Mouse (Mus musculus): ENCODE data around the gene C2cd3. TPM values are rescaled to one million over a fixed set of nuclear protein-coding genes. Genes with fewer than 3 reads are reported as not detected.

The C2cd3 gene
- total and polyA plus RNA-seq, 3 experiments = 6.6 to 8.4 (median 7.0) TPM

GRCm38 (mm10) chr7:100407677-100408076 is 35.6 kb downstream of the C2cd3 start:
- Histone ChIP-seq H3K27ac (no peak overlapping the region), H3K27me3 (ENCODE audit: control insufficient read depth, insufficient read depth, low read length) (no peaks in the 10 kb centered on the region), H3K36me3 (ENCODE audit: control insufficient read depth, insufficient read depth, low read length) (no peaks in the 10 kb centered on the region; the same call in 1 of the 2 replicates), H3K9ac (ENCODE audit: low read depth, low read length) (no peak overlapping the region), H3K4me3 (no peak overlapping the region), H3K4me1 (ENCODE audit: control insufficient read depth, insufficient read depth, low read length) (no peaks in the 10 kb centered on the region), H3K79me2 (replicated peaks; ENCODE audit: control insufficient read depth, insufficient read depth, low read length) (no peaks in the 10 kb centered on the region)
- 92% methylated on average over 5 of the region's 5 CpGs for WGBS
- no peak for DNase-seq
- no peak for TF ChIP-seq EP300 (IDR thresholded peaks at IDR 0.05; ENCODE audit: insufficient read depth, low read depth, low read length)
- no peak for TF ChIP-seq CTCF (IDR thresholded peaks at IDR 0.05)
- no peak for TF ChIP-seq POLR2A (IDR thresholded peaks at IDR 0.05; ENCODE audit: insufficient read depth, low read depth, low read length)
- intact Hi-C loops (cut with DNase I) = no loop called here

GRCm38 (mm10) chr7:100408684-100409083 is 36.7 kb downstream of the C2cd3 start:
- intact Hi-C loops (cut with DNase I) = no loop called here
- no peak for DNase-seq
- Histone ChIP-seq H3K79me2 (replicated peaks; ENCODE audit: control insufficient read depth, insufficient read depth, low read length) (no peaks in the 10 kb centered on the region), H3K36me3 (ENCODE audit: control insufficient read depth, insufficient read depth, low read length) (no peaks in the 10 kb centered on the region; the same call in 1 of the 2 replicates), H3K27ac (no peak overlapping the region), H3K4me1 (ENCODE audit: control insufficient read depth, insufficient read depth, low read length) (no peaks in the 10 kb centered on the region), H3K27me3 (ENCODE audit: control insufficient read depth, insufficient read depth, low read length) (no peaks in the 10 kb centered on the region), H3K9ac (ENCODE audit: low read depth, low read length) (no peak overlapping the region), H3K4me3 (no peak overlapping the region)
- TF ChIP-seq POLR2A (IDR thresholded peaks at IDR 0.05; ENCODE audit: insufficient read depth, low read depth, low read length) (no peak), EP300 (IDR thresholded peaks at IDR 0.05; ENCODE audit: insufficient read depth, low read depth, low read length) (no peak), CTCF (IDR thresholded peaks at IDR 0.05) (no peak)
- WGBS = 94% methylated on average over 4 of the region's 4 CpGs

GRCm38 (mm10) chr7:100425795-100426194 is 53.8 kb downstream of the C2cd3 start:
- H3K4me3 ChIP-seq = no peak overlapping the region
- peaks cover 3% of the 10 kb centered on the region for H3K36me3 ChIP-seq (ENCODE audit: control insufficient read depth, insufficient read depth, low read length)
- no peak overlapping the region for H3K27ac ChIP-seq
- intact Hi-C loops (cut with DNase I) = loop anchor here (10.0 kb wide), 1 partner anchor 239 kb away; the partner anchor contains the start of gene Plekhb1
- no peaks in the 10 kb centered on the region for H3K27me3 ChIP-seq (ENCODE audit: control insufficient read depth, insufficient read depth, low read length)
- no peak overlapping the region for H3K9ac ChIP-seq (ENCODE audit: low read depth, low read length)
- peaks cover 3% of the 10 kb centered on the region for H3K4me1 ChIP-seq (ENCODE audit: control insufficient read depth, insufficient read depth, low read length)
- TF ChIP-seq POLR2A (IDR thresholded peaks at IDR 0.05; ENCODE audit: insufficient read depth, low read depth, low read length) (no peak), EP300 (IDR thresholded peaks at IDR 0.05; ENCODE audit: insufficient read depth, low read depth, low read length) (no peak), CTCF (IDR thresholded peaks at IDR 0.05) (no peak)
- no peaks in the 10 kb centered on the region for H3K79me2 ChIP-seq (replicated peaks; ENCODE audit: control insufficient read depth, insufficient read depth, low read length)
- DNase-seq = no peak
- WGBS = 90% methylated on average over 3 of the region's 3 CpGs

- Histone ChIP-seq H3K9ac (ENCODE audit: low read depth, low read length) (no peak overlapping the region), H3K4me3 (no peak overlapping the region), H3K27ac (no peak overlapping the region), H3K4me1 (ENCODE audit: control insufficient read depth, insufficient read depth, low read length) (peaks cover 11% of the 10 kb centered on the region), H3K36me3 (ENCODE audit: control insufficient read depth, insufficient read depth, low read length) (peaks cover 8% of the 10 kb centered on the region), H3K27me3 (ENCODE audit: control insufficient read depth, insufficient read depth, low read length) (no peaks in the 10 kb centered on the region), H3K79me2 (replicated peaks; ENCODE audit: control insufficient read depth, insufficient read depth, low read length) (no peaks in the 10 kb centered on the region)
- TF ChIP-seq EP300 (IDR thresholded peaks at IDR 0.05; ENCODE audit: insufficient read depth, low read depth, low read length) (0 out of 2 replicates have a peak, but pooled peaks have one; percentile 38), CTCF (IDR thresholded peaks at IDR 0.05) (no peak; the same call in 1 of the 2 replicates), POLR2A (IDR thresholded peaks at IDR 0.05; ENCODE audit: insufficient read depth, low read depth, low read length) (no peak)
- DNase-seq = peak; percentile 39 to 56
- WGBS = 18% methylated on average over 3 of the region's 3 CpGs
- intact Hi-C loops (cut with DNase I) = loop anchor here (2.0 to 10.0 kb wide), 3 partner anchors 64 to 236 kb away; partner anchors contain the start of genes Plekhb1 and Ucp2
Measured at GRCm38 (mm10) chr7:100429102-100429501, 57.1 kb downstream of the C2cd3 start.

- H3K27ac ChIP-seq = no peak overlapping the region
- 66% methylated on average over 11 of the region's 11 CpGs for WGBS
- no peak overlapping the region for H3K9ac ChIP-seq (ENCODE audit: low read depth, low read length)
- TF ChIP-seq CTCF (IDR thresholded peaks at IDR 0.05) (no peak), EP300 (IDR thresholded peaks at IDR 0.05; ENCODE audit: insufficient read depth, low read depth, low read length) (no peak), POLR2A (IDR thresholded peaks at IDR 0.05; ENCODE audit: insufficient read depth, low read depth, low read length) (no peak)
- H3K36me3 ChIP-seq (ENCODE audit: control insufficient read depth, insufficient read depth, low read length) = peaks cover 8% of the 10 kb centered on the region
- intact Hi-C loops (cut with DNase I) = loop anchor here (2.0 to 10.0 kb wide), 4 partner anchors 35 to 235 kb away; partner anchors contain the start of genes Plekhb1 and Ucp2
- no peaks in the 10 kb centered on the region for H3K27me3 ChIP-seq (ENCODE audit: control insufficient read depth, insufficient read depth, low read length)
- DNase-seq = peak; percentile 33 to 45
- H3K4me1 ChIP-seq (ENCODE audit: control insufficient read depth, insufficient read depth, low read length) = peaks cover 11% of the 10 kb centered on the region
- no peak overlapping the region for H3K4me3 ChIP-seq
- H3K79me2 ChIP-seq (replicated peaks; ENCODE audit: control insufficient read depth, insufficient read depth, low read length) = no peaks in the 10 kb centered on the region
Measured at GRCm38 (mm10) chr7:100429911-100430310, 57.9 kb downstream of the C2cd3 start.

GRCm38 (mm10) chr7:100431103-100431502 is 59.1 kb downstream of the C2cd3 start:
- H3K27me3 ChIP-seq (ENCODE audit: control insufficient read depth, insufficient read depth, low read length) = no peaks in the 10 kb centered on the region
- peaks cover 11% of the 10 kb centered on the region for H3K4me1 ChIP-seq (ENCODE audit: control insufficient read depth, insufficient read depth, low read length)
- DNase-seq = peak; percentile 66 to 81
- intact Hi-C loops (cut with DNase I) = loop anchor here (2.0 kb wide), 1 partner anchor 34 kb away; no protein-coding TSS in a partner anchor
- H3K9ac ChIP-seq (ENCODE audit: low read depth, low read length) = no peak overlapping the region
- 35% methylated on average over 5 of the region's 5 CpGs for WGBS
- no peak overlapping the region for H3K4me3 ChIP-seq
- H3K79me2 ChIP-seq (replicated peaks; ENCODE audit: control insufficient read depth, insufficient read depth, low read length) = no peaks in the 10 kb centered on the region
- peaks cover 8% of the 10 kb centered on the region for H3K36me3 ChIP-seq (ENCODE audit: control insufficient read depth, insufficient read depth, low read length)
- peak overlapping the region; percentile 64 for H3K27ac ChIP-seq
- TF ChIP-seq CTCF (IDR thresholded peaks at IDR 0.05) = no peak
- TF ChIP-seq EP300 (IDR thresholded peaks at IDR 0.05; ENCODE audit: insufficient read depth, low read depth, low read length) = no peak
- no peak for TF ChIP-seq POLR2A (IDR thresholded peaks at IDR 0.05; ENCODE audit: insufficient read depth, low read depth, low read length)
